Mouse (Mus musculus): ENCODE measurements around the gene Slc6a18.

DNA sequence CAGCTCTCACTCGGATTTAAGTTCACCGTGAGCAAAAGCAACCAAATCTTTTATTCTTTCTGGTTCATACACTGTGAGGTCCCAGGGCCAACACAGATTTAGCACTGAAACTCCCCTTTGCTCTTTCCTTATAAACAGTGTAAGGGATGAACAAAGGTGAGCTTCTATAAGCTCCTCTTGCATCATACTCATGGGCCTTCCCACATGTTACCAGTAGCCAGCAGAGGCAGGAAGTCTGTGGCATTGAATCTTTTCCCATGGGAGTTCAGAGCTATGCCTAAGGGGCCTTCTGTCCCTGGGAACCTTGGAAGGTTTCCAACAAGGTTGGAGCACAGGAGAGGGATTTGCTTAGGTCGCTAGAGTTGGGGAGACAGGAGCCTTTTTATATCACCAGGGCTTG lies 34.4 kb upstream of the Slc6a18 start:
- no peak for TF ChIP-seq CTCF (IDR thresholded peaks at IDR 0.05; ENCODE audit: low read depth)
- no peak for TF ChIP-seq EP300 (optimal IDR thresholded peaks at IDR 0.05)
